Mouse (Mus musculus) gastrocnemius, adult 18-20 months (tissue): ENCODE measurements around the gene Sirt7. TPM values are rescaled to one million over a fixed set of nuclear protein-coding genes. Genes with fewer than 3 reads are reported as not detected.

Source experiments
- DNase-seq: peaks from one replicate; pipeline ENCODE4 v3.0.0; 2021; ENCODE audit warnings: low spot score
- microRNA-seq: library from miRNA; unstranded; fragments of <30 nt; microRNA quantifications from one replicate; pipeline ENCODE4 v1.2.0, GENCODE M21; 2021
- total RNA-seq, 2 experiments: library from RNA; stranded (reverse); gene quantifications; 2 replicates each; pipeline ENCODE4 v1.2.3; 2021

Sirt7 gene
- total RNA-seq, 2 experiments from 2014 or later: 3.6 to 4.2 TPM

DNA sequence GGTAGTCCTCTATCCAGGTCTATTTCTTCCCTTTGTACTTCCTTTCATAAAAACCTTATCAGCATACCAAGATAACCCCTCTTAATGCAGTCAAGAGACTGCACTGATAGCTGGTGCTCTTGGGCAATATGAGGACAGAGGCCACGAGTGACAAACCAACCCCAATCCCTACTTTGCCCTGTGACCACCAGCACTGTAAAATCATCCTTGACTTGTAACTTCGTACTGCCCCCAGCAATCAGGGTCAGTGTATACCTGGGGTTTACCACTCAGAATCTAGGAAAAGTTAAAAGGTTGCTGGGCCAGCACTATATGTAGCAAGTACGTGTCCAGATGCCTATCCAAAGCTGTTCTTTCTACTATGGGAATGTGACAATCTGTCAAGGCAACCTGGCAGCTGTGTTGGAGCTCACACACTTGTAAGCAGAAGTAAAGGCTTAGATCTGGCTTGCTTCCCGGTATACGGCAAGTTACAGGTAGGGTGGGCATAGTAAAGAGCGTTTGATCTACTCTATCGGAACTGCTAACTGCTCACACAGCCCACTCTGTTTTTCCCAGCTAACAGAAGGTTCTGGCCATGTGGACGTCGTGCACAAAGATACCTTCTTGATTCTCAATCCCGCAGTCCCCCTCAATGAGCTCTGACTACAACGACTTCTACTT lies 53.2 kb downstream of the Sirt7 start:
- DNase-seq: no peak

DNA sequence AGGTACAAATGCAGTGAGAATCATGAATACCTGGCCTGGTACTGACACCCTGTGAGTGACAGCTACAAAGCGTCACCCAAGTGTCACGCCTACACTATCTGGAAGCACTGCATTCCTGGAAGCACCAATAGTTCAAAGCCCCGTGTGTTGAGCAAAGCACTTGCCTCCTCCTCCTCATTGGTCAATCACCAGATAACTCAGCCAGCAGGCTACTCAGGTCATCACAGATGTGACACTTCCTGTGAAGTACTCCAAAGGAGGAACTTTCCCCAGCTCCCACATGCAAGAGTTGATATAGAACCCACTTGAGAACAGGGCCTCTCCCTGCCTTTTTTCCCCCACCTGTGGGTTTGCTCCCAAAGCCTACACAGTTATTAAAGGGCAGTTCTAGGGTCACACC lies 53.9 kb downstream of the Sirt7 start:
- DNase-seq: no peak

Small RNA genes within 50 kb of the gene (microRNA-seq; reads per million reads assigned to microRNA genes)
- not detected for gene Mir6936

Other genes starting within 250 kb of the Sirt7 start
- 10 to 100 TPM in 1 of 2 experiments, 1 to 10 TPM in 1; 8.3 to 19.3 TPM for gene Faap100, start 246.5 kb downstream of the Sirt7 start, total RNA-seq
- gene Nploc4, start 187.5 kb downstream of the Sirt7 start, total RNA-seq: 100 to 1,000 TPM in 1 of 2 experiments, 10 to 100 TPM in 1; 84.6 to 100 TPM
- gene Tspan10, start 182.6 kb downstream of the Sirt7 start, total RNA-seq: under 1 TPM in 1 of 2 experiments, not detected in 1; 0.57 TPM
- gene Pde6g, start 171.7 kb downstream of the Sirt7 start, total RNA-seq: under 1 TPM; 0.33 to 0.39 TPM
- 10 to 100 TPM; 18.9 to 24.7 TPM for gene Oxld1, start 167.2 kb downstream of the Sirt7 start, total RNA-seq
- 1 to 10 TPM; 5.7 to 6.2 TPM for gene Ccdc137, start 167.1 kb downstream of the Sirt7 start, total RNA-seq
- 1 to 10 TPM; 4.3 to 6.2 TPM for gene Arl16, start 157.6 kb downstream of the Sirt7 start, total RNA-seq
- 100 to 1,000 TPM; 130 to 136 TPM for gene Mrpl12, start 140.6 kb downstream of the Sirt7 start, total RNA-seq
- gene Slc25a10, start 133.4 kb downstream of the Sirt7 start, total RNA-seq: 1 to 10 TPM; 3.3 to 4.5 TPM
- gene Gcgr, start 94.5 kb downstream of the Sirt7 start, total RNA-seq: under 1 TPM in 1 of 2 experiments, not detected in 1; 0.45 TPM
- gene Mcrip1, start 75.5 kb downstream of the Sirt7 start, total RNA-seq: 10 to 100 TPM; 18.4 to 22.7 TPM
- gene Ppp1r27, start 74.1 kb downstream of the Sirt7 start, total RNA-seq: 100 to 1,000 TPM; 140 to 577 TPM
- 100 to 1,000 TPM; 188 to 221 TPM for gene P4hb, start 52.0 kb downstream of the Sirt7 start, total RNA-seq
- 10 to 100 TPM; 71.0 to 89.8 TPM for gene Arhgdia, start 43.6 kb downstream of the Sirt7 start, total RNA-seq
- gene Alyref, start 26.9 kb downstream of the Sirt7 start, total RNA-seq: 10 to 100 TPM; 42.8 to 48.6 TPM
- 10 to 100 TPM; 45.9 to 52.1 TPM for gene Anapc11, start 26.8 kb downstream of the Sirt7 start, total RNA-seq
- not detected for gene Npb, start 16.8 kb downstream of the Sirt7 start, total RNA-seq
- gene Pcyt2, start 7.3 kb downstream of the Sirt7 start, total RNA-seq: 10 to 100 TPM; 26.1 to 27.7 TPM
- gene Mafg, start 8.4 kb upstream of the Sirt7 start, total RNA-seq: 10 to 100 TPM; 50.2 to 58.8 TPM
- gene Pycr1, start 18.5 kb upstream of the Sirt7 start, total RNA-seq: 1 to 10 TPM; 2.8 to 3.2 TPM
- gene Myadml2, start 22.9 kb upstream of the Sirt7 start, total RNA-seq: 100 to 1,000 TPM; 124 to 137 TPM
- not detected for gene Notum, start 35.9 kb upstream of the Sirt7 start, total RNA-seq
- 10 to 100 TPM; 31.1 to 33.4 TPM for gene Aspscr1, start 47.7 kb upstream of the Sirt7 start, total RNA-seq
- 10 to 100 TPM; 24.2 to 32.0 TPM for gene Cenpx, start 88.5 kb upstream of the Sirt7 start, total RNA-seq
- gene Lrrc45, start 88.7 kb upstream of the Sirt7 start, total RNA-seq: 1 to 10 TPM; 2.3 to 3.0 TPM
- gene Rac3, start 96.2 kb upstream of the Sirt7 start, total RNA-seq: 1 to 10 TPM in 1 of 2 experiments, under 1 TPM in 1; 0.95 to 1.3 TPM
- 1 to 10 TPM; 8.2 to 9.6 TPM for gene Dcxr, start 102.0 kb upstream of the Sirt7 start, total RNA-seq
- 10 to 100 TPM; 11.6 to 16.9 TPM for gene Cbr2, start 106.9 kb upstream of the Sirt7 start, total RNA-seq
- gene Hmga1b, start 137.6 kb upstream of the Sirt7 start, total RNA-seq: 10 to 100 TPM; 20.4 to 22.2 TPM
- gene Rfng, start 159.0 kb upstream of the Sirt7 start, total RNA-seq: 10 to 100 TPM; 12.6 to 13.0 TPM
- 10 to 100 TPM; 62.5 to 63.3 TPM for gene Gps1, start 159.0 kb upstream of the Sirt7 start, total RNA-seq
- 10 to 100 TPM; 27.6 to 28.6 TPM for gene Dus1l, start 171.2 kb upstream of the Sirt7 start, total RNA-seq
- 10 to 100 TPM; 11.4 to 17.1 TPM for gene Fasn, start 199.3 kb upstream of the Sirt7 start, total RNA-seq